Mouse (Mus musculus): Measurements from ENCODE around the gene Cat. TPM values are rescaled to one million over a fixed set of nuclear protein-coding genes. Genes with fewer than 3 reads are reported as not detected.

The Cat gene
- total RNA-seq (2021): 100 to 1,000 TPM; 404 to 406 TPM
- long read RNA-seq, experiment 1, transcript Cat-201 (13 exons, 2,613 nt): major isoform, 401 of 422 reads
- long read RNA-seq, experiment 1, partial matches to known transcripts: 20 of 422 reads
- long read RNA-seq, experiment 1, other reads (novel, unspliced or antisense): 1 of 422 reads
- long read RNA-seq, experiment 2, transcript Cat-201 (13 exons, 2,613 nt): major isoform, 406 of 505 reads
- long read RNA-seq, experiment 2, partial matches to known transcripts: 88 of 505 reads
- long read RNA-seq, experiment 2, other reads (novel, unspliced or antisense): 11 of 505 reads

DNA sequence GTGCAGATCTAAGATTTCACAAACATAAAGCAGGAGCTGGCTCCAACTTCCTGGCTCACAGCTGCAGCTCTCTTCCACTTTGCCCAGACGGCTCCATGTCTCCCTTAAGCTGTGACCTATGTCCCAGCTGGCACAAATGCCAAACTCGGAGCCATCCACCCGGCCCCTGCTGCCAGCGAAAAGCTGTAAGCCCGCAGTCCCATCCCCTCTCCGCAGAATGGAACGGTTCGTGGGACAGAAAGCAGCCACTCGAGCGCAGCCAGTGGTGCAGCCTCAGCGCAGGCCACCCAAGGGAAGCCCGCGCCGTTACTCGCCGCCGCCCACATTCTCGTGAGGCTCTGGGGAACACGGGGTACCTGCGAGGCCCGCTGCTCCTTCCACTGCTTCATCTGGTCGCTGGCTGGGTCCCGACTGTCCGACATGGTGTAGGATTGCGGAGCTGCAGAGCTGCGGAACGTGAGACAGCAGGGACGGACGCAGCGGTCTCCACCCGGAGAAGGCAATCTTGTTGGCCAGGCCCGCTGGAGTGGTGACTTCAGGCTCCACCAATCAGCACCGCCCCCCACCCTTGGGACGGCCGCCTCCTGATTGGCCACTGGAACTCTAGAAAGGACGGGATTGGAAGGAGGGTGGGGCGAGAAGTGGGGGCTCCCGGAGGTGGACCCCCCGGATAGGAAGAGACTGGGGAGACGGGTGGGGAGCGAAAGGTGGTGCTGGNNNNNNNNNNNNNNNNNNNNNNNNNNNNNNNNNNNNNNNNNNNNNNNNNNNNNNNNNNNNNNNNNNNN is at the start of gene Cat:
Gene Cat (minus strand): TSS at position 544 of the 785 bp plus-strand sequence.
- DNase-seq (ENCODE audit: low spot score in 2 of 2): peak; percentile 91 to 97

GRCm38 (mm10) chr2:103525596-103525995 is 40.6 kb upstream of the Cat start:
- no peak for DNase-seq (ENCODE audit: low spot score in 2 of 2)

GRCm38 (mm10) chr2:103516472-103516871 is 31.5 kb upstream of the Cat start:
- no peak for DNase-seq (ENCODE audit: low spot score in 2 of 2)

GRCm38 (mm10) chr2:103515513-103516180 is 30.7 kb upstream of the Cat start:
- DNase-seq (ENCODE audit: low spot score in 2 of 2): no peak

DNA sequence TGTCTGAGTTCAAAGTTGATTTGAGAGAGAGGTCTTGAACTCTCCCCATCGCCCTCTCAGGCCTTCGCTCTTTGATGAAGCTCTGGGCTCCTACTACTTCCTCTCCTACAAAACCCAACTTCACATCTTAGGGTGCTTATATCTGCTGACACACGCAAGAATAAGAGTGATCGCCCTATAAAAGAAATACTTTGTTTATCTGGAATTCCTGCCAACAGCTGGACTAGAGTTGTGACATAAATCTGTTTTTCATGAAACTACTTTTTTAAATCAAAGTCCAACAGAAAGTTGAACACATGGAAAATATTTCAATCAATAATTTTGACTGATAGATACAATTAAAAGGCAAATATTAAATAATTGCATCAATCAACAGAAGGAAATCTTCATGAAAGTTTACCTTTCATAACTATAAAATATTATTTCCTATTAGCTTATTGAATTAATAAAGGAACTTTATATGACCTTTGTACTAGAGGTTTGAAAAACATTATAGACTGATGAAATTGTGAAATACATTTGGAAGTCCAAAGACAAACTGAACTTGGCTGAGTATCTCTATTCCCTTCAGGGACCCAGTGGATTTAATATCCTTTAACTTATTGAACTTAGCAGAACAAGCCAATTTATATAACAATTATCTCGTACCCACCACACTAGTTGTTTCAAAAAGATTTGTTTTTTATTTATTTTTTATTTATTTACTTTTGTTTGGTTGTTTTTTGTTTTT is 27.3 kb upstream of the Cat start:
- DNase-seq (ENCODE audit: low spot score in 2 of 2): no peak

GRCm38 (mm10) chr2:103511631-103512030 is 26.7 kb upstream of the Cat start:
- DNase-seq (ENCODE audit: low spot score in 2 of 2): no peak

DNA sequence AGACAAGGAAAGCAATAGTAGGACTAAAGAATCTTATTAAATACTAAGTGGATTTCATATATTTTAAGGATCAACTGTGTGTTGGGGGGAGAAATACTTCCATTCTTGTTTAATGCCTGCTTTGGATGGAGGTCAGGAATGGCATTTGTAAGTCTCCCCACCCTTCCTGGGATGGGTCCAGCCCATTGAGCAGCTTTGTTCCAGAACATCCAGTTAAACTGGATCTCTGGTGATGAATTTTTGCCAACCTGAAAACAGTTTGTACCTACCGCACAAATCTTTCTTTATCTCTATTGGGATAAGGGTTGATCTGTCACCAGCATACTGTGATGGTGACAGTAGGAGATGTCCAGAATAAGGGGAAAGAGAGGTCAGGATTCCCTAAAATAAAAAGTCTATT is 26.1 kb upstream of the Cat start:
- no peak for DNase-seq (ENCODE audit: low spot score in 2 of 2)

- no peak for DNase-seq (ENCODE audit: low spot score in 2 of 2)
These were observed 22.7 kb upstream of the Cat start for GRCm38 (mm10) chr2:103507651-103508050.

GRCm38 (mm10) chr2:103505956-103506355 is 21.0 kb upstream of the Cat start:
- no peak for DNase-seq (ENCODE audit: low spot score in 2 of 2)

DNA sequence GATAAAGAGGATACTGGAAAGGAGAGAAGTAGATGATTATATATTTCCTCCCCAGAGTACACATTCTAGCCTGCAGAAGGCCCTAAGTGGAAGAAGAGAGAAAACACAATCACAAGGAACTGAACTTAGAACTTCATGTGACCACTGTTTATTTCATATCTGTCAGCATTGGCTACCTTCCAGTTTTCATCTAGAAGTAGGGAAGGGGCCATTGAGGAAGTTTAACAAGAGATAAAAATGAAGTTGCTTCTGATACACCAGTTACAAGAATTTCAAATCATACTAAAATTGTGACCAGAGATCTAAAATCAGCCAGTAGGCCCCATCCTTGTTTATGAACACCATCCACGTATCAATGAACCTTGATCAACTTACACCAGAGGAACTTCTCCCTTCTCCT is 19.5 kb upstream of the Cat start:
- no peak for DNase-seq (ENCODE audit: low spot score in 2 of 2)

- DNase-seq (ENCODE audit: low spot score in 2 of 2): no peak
These were observed 15.8 kb upstream of the Cat start for GRCm38 (mm10) chr2:103500769-103501168.

DNA sequence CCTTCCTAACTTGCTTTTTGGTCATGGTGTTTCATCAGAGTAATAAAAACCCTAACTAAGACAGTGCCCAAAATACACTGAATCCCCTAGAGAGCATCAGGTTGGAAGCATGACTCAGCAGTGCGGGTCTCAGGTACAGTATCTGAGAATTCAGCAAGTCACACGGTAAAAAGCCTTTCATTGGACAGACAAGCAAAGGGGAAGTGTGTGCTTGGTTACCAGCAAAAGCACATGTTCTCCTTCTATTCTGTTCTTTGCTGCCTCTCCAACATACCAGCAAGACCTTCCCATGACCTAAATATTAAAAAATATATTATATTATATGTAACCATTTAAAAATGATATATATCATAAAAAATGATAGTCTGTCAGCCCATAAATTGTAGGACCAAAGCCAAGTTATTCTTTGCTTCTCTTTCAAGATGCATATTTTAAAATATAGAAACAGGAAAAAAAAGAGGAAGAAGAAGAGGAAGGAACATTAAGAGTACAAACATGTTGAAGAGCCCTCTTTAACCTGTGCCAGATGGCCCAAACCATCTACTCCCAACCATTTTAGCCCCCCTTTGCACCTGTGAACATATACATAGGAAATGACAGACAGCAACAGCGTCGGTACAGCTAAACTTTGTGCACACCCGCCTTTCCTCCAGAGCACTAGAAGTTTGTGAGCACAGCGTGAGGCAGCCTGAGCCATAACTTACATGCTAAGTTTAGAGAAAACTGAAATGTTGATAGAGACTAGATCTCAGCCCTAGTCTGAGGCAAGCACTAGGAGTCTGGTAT is 10.9 kb upstream of the Cat start:
- no peak for DNase-seq (ENCODE audit: low spot score in 2 of 2)

DNA sequence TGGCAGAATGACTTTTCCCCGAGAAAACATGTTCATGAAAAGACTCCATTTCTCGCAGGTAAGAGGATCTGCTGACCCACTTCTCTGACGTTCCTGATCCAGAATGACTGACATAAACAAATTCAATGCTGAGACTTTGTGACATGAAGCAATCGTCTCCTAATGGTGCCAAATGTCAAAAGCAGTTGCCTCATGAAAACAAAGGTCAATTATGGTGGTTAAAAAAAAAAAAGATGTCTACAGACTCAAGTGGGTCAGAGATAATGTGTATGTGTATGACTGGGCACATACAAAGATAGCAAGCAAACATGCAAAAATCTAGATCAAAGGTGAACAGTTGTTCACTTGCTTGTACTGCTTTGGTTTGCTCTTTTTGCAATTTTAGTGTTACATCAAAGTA is 8.9 kb upstream of the Cat start:
- no peak for DNase-seq (ENCODE audit: low spot score in 2 of 2)

GRCm38 (mm10) chr2:103492526-103492925 is 7.6 kb upstream of the Cat start:
- no peak for DNase-seq (ENCODE audit: low spot score in 2 of 2)

GRCm38 (mm10) chr2:103483986-103484520 is 907 bp downstream of the Cat start:
- no peak for DNase-seq (ENCODE audit: low spot score in 2 of 2)

GRCm38 (mm10) chr2:103483289-103483985 is 1.5 kb downstream of the Cat start:
- DNase-seq (ENCODE audit: low spot score in 2 of 2): no peak

- no peak for DNase-seq (ENCODE audit: low spot score in 2 of 2)
These were observed 3.4 kb downstream of the Cat start for GRCm38 (mm10) chr2:103481314-103482231.

DNA sequence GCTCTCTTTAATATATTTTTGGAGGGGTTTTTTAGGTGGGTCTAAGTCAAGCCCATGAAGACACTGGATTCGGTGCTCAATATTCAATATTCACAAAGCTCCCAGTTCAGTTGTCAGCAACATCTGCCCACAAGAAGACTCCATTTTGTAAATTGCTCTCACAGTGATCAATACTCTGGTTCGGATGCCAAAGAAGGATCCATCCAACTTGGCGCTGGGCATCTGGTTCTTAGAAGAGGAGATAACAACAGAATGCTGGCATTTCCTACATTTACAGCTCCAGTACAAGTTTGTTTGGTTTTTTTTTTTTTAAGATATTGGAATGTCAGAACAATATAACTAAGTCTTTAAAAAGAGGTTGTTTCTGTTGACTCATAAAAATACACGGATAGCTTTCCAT is 4.1 kb downstream of the Cat start:
- no peak for DNase-seq (ENCODE audit: low spot score in 2 of 2)

- DNase-seq (ENCODE audit: low spot score in 2 of 2): no peak
These were observed 4.7 kb downstream of the Cat start for GRCm38 (mm10) chr2:103480240-103480639.

Measured in adrenal gland, adult 18-20 months (tissue).